Mouse (Mus musculus): Measurements from ENCODE around the gene Gnai2. TPM values are rescaled to one million over a fixed set of nuclear protein-coding genes. Genes with fewer than 3 reads are reported as not detected.

The Gnai2 gene
- polyA plus RNA-seq, 2 experiments = 124 to 137 TPM

DNA sequence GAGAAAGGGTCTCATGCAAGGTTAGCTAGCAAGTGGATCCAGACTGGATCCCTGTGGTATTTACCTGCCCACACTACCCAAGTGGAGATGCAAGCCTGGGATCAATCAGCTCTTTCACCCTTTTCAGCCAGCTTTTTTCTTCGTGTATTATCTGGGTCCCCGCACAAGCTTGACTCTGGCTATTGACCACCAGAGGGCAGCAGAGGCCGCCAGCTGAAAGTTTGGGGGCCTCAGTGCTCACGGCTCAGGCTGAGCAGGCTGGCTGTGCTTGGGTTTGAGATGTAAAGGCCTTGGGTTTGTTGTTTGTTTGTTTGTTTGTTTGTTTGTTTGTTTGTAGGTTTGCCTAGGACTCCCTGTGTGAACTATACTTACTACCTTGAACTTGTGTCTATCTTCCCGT lies 10.4 kb upstream of the Gnai2 start:
- no peak overlapping the region for H3K4me2 ChIP-seq (ENCODE audit: low read depth)

DNA sequence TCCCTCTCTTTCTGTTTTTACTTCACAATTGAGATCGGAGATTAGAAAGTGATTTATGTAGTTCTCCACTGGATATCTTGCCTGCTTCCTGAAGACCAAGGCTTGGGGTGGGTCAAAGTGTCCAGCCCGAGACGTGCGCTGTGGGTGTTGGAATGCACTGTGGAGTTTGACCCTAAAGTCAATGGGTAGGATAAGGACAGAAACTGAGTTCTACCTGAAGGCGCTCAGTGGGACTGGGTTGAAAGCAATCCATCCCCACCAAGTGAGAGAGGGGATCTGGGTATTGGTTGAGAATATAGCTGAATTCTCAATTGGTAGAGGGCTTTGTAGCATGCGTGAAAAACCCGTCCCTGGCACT lies 10.0 kb upstream of the Gnai2 start:
- no peak; the same call in 1 of the 2 replicates for ATAC-seq (ENCODE audit: insufficient read depth)
- Histone ChIP-seq H3K9ac (replicated peaks) (no peak overlapping the region), H3K27me3 (ENCODE audit: control insufficient read depth, insufficient read depth, low read length) (no peaks in the 10 kb centered on the region), H3K9me3 (ENCODE audit: control insufficient read depth, low read length) (no peaks in the 10 kb centered on the region), H3K27ac (no peak overlapping the region), H3K4me1 (replicated peaks; ENCODE audit: control insufficient read depth in 2 of 2, insufficient read depth in 2 of 2, low read length in 1 of 2) (peaks cover 8 to 18% of the 10 kb centered on the region in 2 experiments), H3K4me2 (ENCODE audit: low read depth) (peak overlapping the region; percentile 91), H3K36me3 (replicated peaks; ENCODE audit: control insufficient read depth, insufficient read depth, low read depth) (no peaks in the 10 kb centered on the region), H3K4me3 (ENCODE audit: insufficient read depth in 1 of 2, low read depth in 2 of 2, low read length in 2 of 2) (no peak overlapping the region)
- TF ChIP-seq EP300 (IDR thresholded peaks at IDR 0.05; ENCODE audit: low read depth) (no peak), CTCF (IDR thresholded peaks at IDR 0.05; ENCODE audit: low read depth) (no peak)
- 34% methylated on average over 7 of the region's 7 CpGs for WGBS (ENCODE audit: insufficient replicate concordance)
- no peak for DNase-seq (ENCODE audit: low read depth in 3 of 3, low spot score in 3 of 3)

More for the DNA sequence above, 10.4 kb upstream of the Gnai2 start:
- DNase-seq (ENCODE audit: low read depth in 3 of 3, low spot score in 3 of 3) (peak in 2 of 3 experiments; percentile 64 to 72), ATAC-seq (ENCODE audit: insufficient read depth) (peak; percentile 52)
- H3K27ac ChIP-seq = no peak overlapping the region
- no peak overlapping the region for H3K9ac ChIP-seq (replicated peaks)
- TF ChIP-seq EP300 (IDR thresholded peaks at IDR 0.05; ENCODE audit: low read depth) (no peak), CTCF (IDR thresholded peaks at IDR 0.05; ENCODE audit: low read depth) (peak; percentile 99)
- no peaks in the 10 kb centered on the region for H3K36me3 ChIP-seq (replicated peaks; ENCODE audit: control insufficient read depth, insufficient read depth, low read depth)
- no peaks in the 10 kb centered on the region for H3K27me3 ChIP-seq (ENCODE audit: control insufficient read depth, insufficient read depth, low read length)
- no peak overlapping the region for H3K4me3 ChIP-seq (ENCODE audit: insufficient read depth in 1 of 2, low read depth in 2 of 2, low read length in 2 of 2)
- peaks cover 8 to 18% of the 10 kb centered on the region in 2 experiments for H3K4me1 ChIP-seq (replicated peaks; ENCODE audit: control insufficient read depth in 2 of 2, insufficient read depth in 2 of 2, low read length in 1 of 2)
- H3K9me3 ChIP-seq (ENCODE audit: control insufficient read depth, low read length) = no peaks in the 10 kb centered on the region
- WGBS (ENCODE audit: insufficient replicate concordance) = 14% methylated on average over 5 of the region's 5 CpGs

DNA sequence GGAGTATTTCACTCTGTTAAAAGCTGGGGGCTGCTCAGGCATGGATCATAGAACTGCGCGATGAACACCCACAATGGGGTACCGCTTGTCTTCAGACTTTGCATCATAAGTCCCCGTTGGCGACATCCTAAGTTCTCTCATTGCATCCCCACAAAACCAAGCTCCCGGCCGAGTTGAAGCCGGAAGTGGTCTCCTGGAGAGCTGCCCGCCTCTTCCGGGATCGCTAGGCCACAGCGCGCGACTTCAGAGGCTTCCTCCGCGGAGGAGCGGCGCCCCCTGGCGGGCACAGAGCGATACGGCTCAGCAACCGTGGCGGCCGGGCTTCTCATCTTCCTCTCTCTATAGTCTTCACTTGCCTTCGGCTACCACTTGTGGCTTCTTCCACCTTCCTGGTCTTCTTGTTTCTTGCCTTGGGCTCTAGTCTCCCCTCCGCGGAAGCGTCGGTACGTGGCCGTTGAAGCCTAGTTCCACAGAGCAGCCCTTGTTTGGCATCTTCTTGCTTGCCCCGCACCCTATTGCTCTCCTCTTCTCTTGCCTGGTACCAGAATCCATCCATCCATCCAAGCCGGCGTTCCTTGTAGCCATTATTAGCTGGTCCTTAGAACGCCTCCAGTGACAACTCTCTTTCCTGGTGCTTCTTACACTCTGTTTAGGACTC lies 9.5 kb upstream of the Gnai2 start:
- Histone ChIP-seq H3K36me3 (replicated peaks; ENCODE audit: control insufficient read depth, insufficient read depth, low read depth) (no peaks in the 10 kb centered on the region), H3K4me3 (ENCODE audit: insufficient read depth in 1 of 2, low read depth in 2 of 2, low read length in 2 of 2) (peak overlapping the region; percentile 70 to 78), H3K9me3 (ENCODE audit: control insufficient read depth, low read length) (no peaks in the 10 kb centered on the region), H3K9ac (replicated peaks) (peak overlapping the region; percentile 78), H3K4me1 (replicated peaks; ENCODE audit: control insufficient read depth in 2 of 2, insufficient read depth in 2 of 2, low read length in 1 of 2) (peaks cover 8 to 18% of the 10 kb centered on the region in 2 experiments), H3K27me3 (ENCODE audit: control insufficient read depth, insufficient read depth, low read length) (no peaks in the 10 kb centered on the region), H3K4me2 (ENCODE audit: low read depth) (peak overlapping the region; percentile 91), H3K27ac (peak overlapping the region; percentile 41)
- DNase-seq (ENCODE audit: low read depth in 3 of 3, low spot score in 3 of 3) (peak; percentile 81 to 82 (median 81)), ATAC-seq (ENCODE audit: insufficient read depth) (peak; percentile 79)
- TF ChIP-seq CTCF (IDR thresholded peaks at IDR 0.05; ENCODE audit: low read depth) (peak; percentile 100), EP300 (IDR thresholded peaks at IDR 0.05; ENCODE audit: low read depth) (no peak)
- 4% methylated on average over 35 of the region's 35 CpGs for WGBS (ENCODE audit: insufficient replicate concordance)

DNA sequence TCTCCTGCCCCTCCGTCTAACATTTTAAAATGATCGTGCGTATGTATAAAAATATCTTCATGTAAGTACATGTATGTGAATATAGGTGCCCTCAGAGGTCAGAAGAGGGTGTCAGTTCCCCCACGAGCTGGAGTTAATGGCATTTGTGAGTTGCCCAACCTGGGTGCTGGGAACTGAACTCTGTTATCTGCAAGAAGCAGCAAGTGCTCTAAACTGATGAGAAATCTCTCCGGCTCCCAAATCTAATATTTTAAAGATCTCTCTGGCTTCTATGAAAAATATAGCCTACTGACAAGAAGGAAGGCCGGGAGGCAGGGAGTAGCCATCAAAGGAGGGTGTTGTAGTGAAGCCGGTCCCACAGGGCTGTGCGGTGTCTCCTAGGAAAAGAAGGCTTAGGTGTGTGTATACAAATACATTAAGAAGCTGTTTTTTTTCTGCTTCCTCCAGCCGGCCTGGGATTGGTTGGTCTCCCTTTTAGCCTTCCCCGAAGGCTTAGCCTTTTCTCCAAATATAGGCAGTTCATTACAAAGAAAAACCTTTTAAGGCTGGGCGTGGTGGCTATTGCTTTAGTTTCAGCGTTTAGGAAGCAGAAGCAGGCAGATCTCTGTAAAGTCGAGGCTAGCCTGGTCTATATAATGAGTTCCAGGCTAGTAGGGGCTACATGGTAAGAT lies 8.5 kb upstream of the Gnai2 start:
- Histone ChIP-seq H3K9me3 (ENCODE audit: control insufficient read depth, low read length) (no peaks in the 10 kb centered on the region), H3K36me3 (replicated peaks; ENCODE audit: control insufficient read depth, insufficient read depth, low read depth) (no peaks in the 10 kb centered on the region), H3K4me2 (ENCODE audit: low read depth) (peak overlapping the region; percentile 91), H3K27ac (peak overlapping the region; percentile 41), H3K4me1 (replicated peaks; ENCODE audit: control insufficient read depth in 2 of 2, insufficient read depth in 2 of 2, low read length in 1 of 2) (peaks cover 8 to 18% of the 10 kb centered on the region in 2 experiments), H3K27me3 (ENCODE audit: control insufficient read depth, insufficient read depth, low read length) (no peaks in the 10 kb centered on the region), H3K4me3 (ENCODE audit: insufficient read depth in 1 of 2, low read depth in 2 of 2, low read length in 2 of 2) (peak overlapping the region; percentile 70 to 78; a peak in 2 of 4 replicates), H3K9ac (replicated peaks) (peak overlapping the region; percentile 78)
- TF ChIP-seq EP300 (IDR thresholded peaks at IDR 0.05; ENCODE audit: low read depth) (no peak), CTCF (IDR thresholded peaks at IDR 0.05; ENCODE audit: low read depth) (no peak)
- 62% methylated on average over 13 of the region's 13 CpGs for WGBS (ENCODE audit: insufficient replicate concordance)
- ATAC-seq (ENCODE audit: insufficient read depth) (no peak), DNase-seq (ENCODE audit: low read depth in 3 of 3, low spot score in 3 of 3) (no peak)

DNA sequence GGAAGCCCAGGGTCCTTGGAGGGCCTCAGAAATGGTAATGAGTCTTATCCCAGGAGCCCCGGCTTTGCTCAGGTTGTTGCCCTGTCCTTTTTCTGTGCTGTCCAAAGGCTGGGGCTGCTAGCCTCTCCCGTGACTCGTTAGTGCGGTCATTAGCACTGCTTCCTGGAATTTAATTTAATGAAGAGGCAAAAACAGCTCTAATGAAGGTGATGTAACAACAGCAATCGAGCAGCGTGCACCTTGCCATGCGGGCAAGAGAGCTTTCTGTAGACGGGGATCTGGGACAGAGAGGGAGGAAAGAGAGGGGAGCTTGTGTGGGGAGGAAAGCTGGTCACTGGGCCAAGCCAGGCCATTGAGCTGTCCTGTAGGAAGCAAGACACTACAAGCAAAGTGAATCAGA lies 6.5 kb upstream of the Gnai2 start:
- no peaks in the 10 kb centered on the region for H3K36me3 ChIP-seq (replicated peaks; ENCODE audit: control insufficient read depth, insufficient read depth, low read depth)
- H3K9ac ChIP-seq (replicated peaks) = no peak overlapping the region
- DNase-seq (ENCODE audit: low read depth in 3 of 3, low spot score in 3 of 3) (no peak), ATAC-seq (ENCODE audit: insufficient read depth) (no peak)
- TF ChIP-seq CTCF (IDR thresholded peaks at IDR 0.05; ENCODE audit: low read depth) = no peak
- no peak for TF ChIP-seq EP300 (IDR thresholded peaks at IDR 0.05; ENCODE audit: low read depth)
- H3K4me2 ChIP-seq (ENCODE audit: low read depth) = no peak overlapping the region
- H3K4me3 ChIP-seq (ENCODE audit: insufficient read depth in 1 of 2, low read depth in 2 of 2, low read length in 2 of 2) = no peak overlapping the region
- no peak overlapping the region for H3K27ac ChIP-seq
- H3K9me3 ChIP-seq (ENCODE audit: control insufficient read depth, low read length) = no peaks in the 10 kb centered on the region
- WGBS (ENCODE audit: insufficient replicate concordance) = 74% methylated on average over 8 of the region's 8 CpGs
- H3K27me3 ChIP-seq (ENCODE audit: control insufficient read depth, insufficient read depth, low read length) = no peaks in the 10 kb centered on the region
- peaks cover 8 to 18% of the 10 kb centered on the region in 2 experiments for H3K4me1 ChIP-seq (replicated peaks; ENCODE audit: control insufficient read depth in 2 of 2, insufficient read depth in 2 of 2, low read length in 1 of 2)
